Mouse (Mus musculus): ENCODE results near the gene Foxj3. TPM values are rescaled to one million over a fixed set of nuclear protein-coding genes. Genes with fewer than 3 reads are reported as not detected.

Foxj3 gene
- polyA plus RNA-seq, 1 experiment, result 32.3 TPM

DNA sequence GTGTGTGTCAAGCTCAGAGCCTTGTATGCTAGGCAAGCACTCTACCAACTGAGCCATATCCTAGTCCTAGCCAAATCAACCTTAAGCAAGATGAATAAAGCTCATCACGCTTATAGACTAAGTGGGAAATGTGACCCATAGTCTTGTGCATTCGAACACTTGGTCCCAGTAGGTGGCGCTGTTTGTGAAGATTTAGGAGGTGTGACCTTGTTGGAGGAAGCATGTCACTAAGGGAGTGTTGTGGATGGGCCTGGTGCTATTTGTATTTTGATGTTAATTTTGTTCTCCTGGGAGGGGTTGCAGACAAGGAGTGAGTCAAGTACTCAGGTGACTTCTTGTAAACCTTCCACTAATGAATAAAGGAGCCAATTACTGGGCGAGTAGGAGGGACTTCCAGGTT is 105.9 kb downstream of the Foxj3 start:
- H3K27ac ChIP-seq (ENCODE audit: insufficient read depth, low read length), result no peak overlapping the region
- H3K27me3 ChIP-seq (ENCODE audit: control insufficient read depth, insufficient read depth, low read length), result no peaks in the 10 kb centered on the region
- 92% methylated on average over 4 of the region's 4 CpGs for WGBS
- no peak for DNase-seq
- TF ChIP-seq POLR2A (IDR thresholded peaks at IDR 0.05; ENCODE audit: borderline replicate concordance, insufficient read depth, low read length) (no peak), CTCF (IDR thresholded peaks at IDR 0.05; ENCODE audit: borderline replicate concordance, insufficient read depth, low read depth, low read length) (no peak)
- H3K4me3 ChIP-seq (replicated peaks; ENCODE audit: insufficient read depth, low read depth, low read length), result no peak overlapping the region
- H3K4me1 ChIP-seq (ENCODE audit: control insufficient read depth, insufficient read depth, low read length), result no peaks in the 10 kb centered on the region

DNA sequence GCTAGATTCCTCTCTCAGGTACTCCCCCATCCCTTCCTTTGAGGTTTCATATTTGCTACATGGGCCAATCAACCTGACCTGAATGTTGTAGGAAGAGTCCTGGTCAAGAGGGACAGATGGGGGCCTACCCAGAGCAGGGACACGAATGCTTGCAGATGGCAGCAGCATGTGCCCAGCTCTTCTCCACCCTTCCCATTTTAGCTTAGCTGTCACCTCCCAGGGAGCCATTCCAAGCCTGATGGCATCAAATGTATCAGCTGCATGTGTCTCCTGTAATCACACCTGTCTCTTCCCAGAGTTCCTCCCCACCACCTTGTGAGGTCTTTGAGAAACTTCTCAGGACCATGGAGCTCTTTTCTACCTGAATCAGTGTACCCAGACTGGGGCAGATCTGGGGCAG is 120.2 kb downstream of the Foxj3 start:
- TF ChIP-seq POLR2A (IDR thresholded peaks at IDR 0.05; ENCODE audit: borderline replicate concordance, insufficient read depth, low read length) (no peak), CTCF (IDR thresholded peaks at IDR 0.05; ENCODE audit: borderline replicate concordance, insufficient read depth, low read depth, low read length) (no peak)
- H3K27ac ChIP-seq (ENCODE audit: insufficient read depth, low read length), result no peak overlapping the region
- H3K27me3 ChIP-seq (ENCODE audit: control insufficient read depth, insufficient read depth, low read length), result no peaks in the 10 kb centered on the region
- no peak overlapping the region for H3K4me3 ChIP-seq (replicated peaks; ENCODE audit: insufficient read depth, low read depth, low read length)
- DNase-seq, result no peak
- 20% methylated on average over 1 of the region's 1 CpGs for WGBS
- no peaks in the 10 kb centered on the region for H3K4me1 ChIP-seq (ENCODE audit: control insufficient read depth, insufficient read depth, low read length)

DNA sequence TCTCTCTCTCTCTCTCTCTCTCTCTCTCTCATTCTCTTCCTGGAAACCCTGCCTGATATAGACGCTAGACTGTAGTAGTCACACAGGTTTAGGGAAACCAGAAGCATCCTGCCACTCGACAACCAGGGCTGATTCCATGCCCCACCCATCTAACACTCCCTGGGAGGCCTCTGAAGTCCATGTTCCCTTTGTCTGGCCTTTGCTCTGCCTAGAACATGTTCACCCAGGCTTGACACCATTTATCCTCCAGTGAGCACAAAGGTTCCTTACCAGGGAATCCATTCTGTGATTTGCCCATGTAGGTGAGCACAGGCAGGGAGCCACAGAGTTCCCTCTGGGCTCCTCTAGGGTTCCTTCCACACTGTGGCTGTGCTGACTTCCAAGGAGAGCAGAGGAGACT is 121.4 kb downstream of the Foxj3 start:
- Histone ChIP-seq H3K4me3 (replicated peaks; ENCODE audit: insufficient read depth, low read depth, low read length) (no peak overlapping the region), H3K4me1 (ENCODE audit: control insufficient read depth, insufficient read depth, low read length) (no peaks in the 10 kb centered on the region), H3K27me3 (ENCODE audit: control insufficient read depth, insufficient read depth, low read length) (no peaks in the 10 kb centered on the region), H3K27ac (ENCODE audit: insufficient read depth, low read length) (no peak overlapping the region)
- TF ChIP-seq CTCF (IDR thresholded peaks at IDR 0.05; ENCODE audit: borderline replicate concordance, insufficient read depth, low read depth, low read length), result no peak
- TF ChIP-seq POLR2A (IDR thresholded peaks at IDR 0.05; ENCODE audit: borderline replicate concordance, insufficient read depth, low read length), result no peak
- DNase-seq, result no peak
- 59% methylated on average over 1 of the region's 2 CpGs for WGBS

DNA sequence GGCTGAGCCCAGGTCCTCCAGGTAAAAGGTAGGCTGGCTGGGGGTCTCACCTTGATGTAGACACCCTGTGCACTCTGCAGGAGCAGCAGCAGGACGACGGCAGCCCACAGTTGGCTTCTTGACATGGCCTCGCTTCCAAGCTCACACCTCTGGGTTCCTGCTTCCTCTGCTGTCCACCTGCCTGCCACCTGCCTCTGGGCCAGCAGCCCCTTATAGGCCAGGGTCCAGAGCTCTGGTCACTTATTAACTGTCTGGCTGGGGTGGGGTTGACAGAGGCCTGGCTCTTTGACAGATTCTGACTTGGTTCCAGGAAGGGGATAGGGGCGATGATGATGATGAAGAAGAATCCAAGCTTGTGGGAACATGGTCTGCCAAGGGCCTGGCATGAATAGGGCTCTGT is 121.9 kb downstream of the Foxj3 start, which contains the start of gene Guca2b:
Guca2b (minus strand) TSS at position 224 of the 400 bp plus-strand sequence.
- no peak within 1 kb of the TSS for H3K4me3 ChIP-seq (replicated peaks; ENCODE audit: insufficient read depth, low read depth, low read length)
- no peak within 1 kb of the TSS for H3K27ac ChIP-seq (ENCODE audit: insufficient read depth, low read length)
- H3K4me1 ChIP-seq (ENCODE audit: control insufficient read depth, insufficient read depth, low read length), result no peaks in the 10 kb centered on the region
- 77% methylated on average over 4 of the region's 4 CpGs for WGBS
- no peaks in the 10 kb centered on the region for H3K27me3 ChIP-seq (ENCODE audit: control insufficient read depth, insufficient read depth, low read length)
- TF ChIP-seq POLR2A (IDR thresholded peaks at IDR 0.05; ENCODE audit: borderline replicate concordance, insufficient read depth, low read length) (no peak), CTCF (IDR thresholded peaks at IDR 0.05; ENCODE audit: borderline replicate concordance, insufficient read depth, low read depth, low read length) (no peak)
- no peak for DNase-seq

DNA sequence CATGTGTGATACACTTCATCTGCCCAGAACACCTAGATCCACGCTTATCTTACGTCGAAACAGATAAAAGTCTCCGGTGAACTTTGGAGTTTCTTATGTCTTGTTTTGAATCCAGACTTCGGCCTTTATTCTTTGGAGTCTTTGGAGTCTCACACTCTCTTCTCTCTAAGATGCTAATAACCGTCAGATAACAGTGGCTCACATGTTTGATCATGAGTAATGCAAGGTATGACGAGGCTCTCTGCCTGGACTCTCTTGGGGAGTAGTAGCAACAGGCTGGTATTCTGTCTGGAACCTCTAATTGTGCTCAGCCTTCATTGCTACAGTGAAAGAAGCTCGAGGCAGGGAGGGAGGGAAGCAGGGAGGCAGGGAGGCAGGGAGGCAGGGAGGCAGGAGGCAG is 123.2 kb downstream of the Foxj3 start:
- no peak for DNase-seq
- no peaks in the 10 kb centered on the region for H3K27me3 ChIP-seq (ENCODE audit: control insufficient read depth, insufficient read depth, low read length)

DNA sequence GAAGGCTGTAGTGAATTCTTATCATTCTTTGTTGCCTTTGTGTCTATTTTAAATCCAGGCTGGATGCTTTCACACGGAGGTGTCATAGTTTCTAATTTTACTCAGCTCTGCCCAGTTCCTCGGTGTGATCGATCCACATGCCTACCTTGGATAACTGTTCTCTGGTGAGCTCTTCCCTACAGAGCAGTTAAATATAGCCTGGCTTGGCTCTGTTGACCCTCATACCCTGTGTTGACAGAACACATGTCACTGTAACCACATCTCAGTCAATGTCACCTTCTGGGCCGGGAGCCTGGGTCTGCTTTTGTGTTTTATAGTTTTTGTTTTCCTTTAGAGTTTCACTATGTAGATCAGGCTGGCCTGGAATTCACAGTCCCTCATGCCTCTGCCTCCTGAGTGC is 125.3 kb downstream of the Foxj3 start:
- TF ChIP-seq POLR2A (IDR thresholded peaks at IDR 0.05; ENCODE audit: borderline replicate concordance, insufficient read depth, low read length) (no peak), CTCF (IDR thresholded peaks at IDR 0.05; ENCODE audit: borderline replicate concordance, insufficient read depth, low read depth, low read length) (no peak)
- DNase-seq, result no peak
- Histone ChIP-seq H3K4me1 (ENCODE audit: control insufficient read depth, insufficient read depth, low read length) (no peaks in the 10 kb centered on the region; the same call in 1 of the 2 replicates), H3K4me3 (replicated peaks; ENCODE audit: insufficient read depth, low read depth, low read length) (no peak overlapping the region), H3K27ac (ENCODE audit: insufficient read depth, low read length) (no peak overlapping the region), H3K27me3 (ENCODE audit: control insufficient read depth, insufficient read depth, low read length) (no peaks in the 10 kb centered on the region)
- WGBS, result 22% methylated on average over 4 of the region's 4 CpGs

More for the DNA sequence above, 123.2 kb downstream of the Foxj3 start:
- TF ChIP-seq CTCF (IDR thresholded peaks at IDR 0.05; ENCODE audit: borderline replicate concordance, insufficient read depth, low read depth, low read length) (no peak), POLR2A (IDR thresholded peaks at IDR 0.05; ENCODE audit: borderline replicate concordance, insufficient read depth, low read length) (no peak)
- no peak overlapping the region for H3K4me3 ChIP-seq (replicated peaks; ENCODE audit: insufficient read depth, low read depth, low read length)
- H3K4me1 ChIP-seq (ENCODE audit: control insufficient read depth, insufficient read depth, low read length), result no peaks in the 10 kb centered on the region
- H3K27ac ChIP-seq (ENCODE audit: insufficient read depth, low read length), result no peak overlapping the region
- 87% methylated on average over 8 of the region's 8 CpGs for WGBS

DNA sequence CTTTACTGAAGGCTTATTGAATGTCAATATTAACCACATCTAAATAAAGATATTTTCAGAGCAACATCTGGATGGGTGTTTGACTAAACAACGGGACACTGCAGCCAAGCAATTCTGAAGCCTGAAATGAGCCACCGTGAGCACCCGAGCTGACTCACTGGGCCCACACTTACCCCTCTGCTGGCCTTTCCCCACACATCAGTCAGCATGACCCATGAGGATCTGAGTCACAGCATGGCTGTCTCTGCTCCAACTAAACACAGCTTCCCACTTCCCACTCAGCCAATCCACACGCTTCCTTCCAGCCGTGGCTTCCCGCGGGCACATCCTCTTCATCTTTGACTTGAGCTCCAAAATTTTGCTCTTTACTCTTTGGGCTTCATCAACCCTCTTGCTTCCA is 126.2 kb downstream of the Foxj3 start:
- no peak for DNase-seq
- no peak for TF ChIP-seq CTCF (IDR thresholded peaks at IDR 0.05; ENCODE audit: borderline replicate concordance, insufficient read depth, low read depth, low read length)
- TF ChIP-seq POLR2A (IDR thresholded peaks at IDR 0.05; ENCODE audit: borderline replicate concordance, insufficient read depth, low read length), result no peak
- Histone ChIP-seq H3K4me1 (ENCODE audit: control insufficient read depth, insufficient read depth, low read length) (no peaks in the 10 kb centered on the region; the same call in 1 of the 2 replicates), H3K4me3 (replicated peaks; ENCODE audit: insufficient read depth, low read depth, low read length) (no peak overlapping the region), H3K27ac (ENCODE audit: insufficient read depth, low read length) (no peak overlapping the region), H3K27me3 (ENCODE audit: control insufficient read depth, insufficient read depth, low read length) (no peaks in the 10 kb centered on the region)
- 84% methylated on average over 7 of the region's 7 CpGs for WGBS

DNA sequence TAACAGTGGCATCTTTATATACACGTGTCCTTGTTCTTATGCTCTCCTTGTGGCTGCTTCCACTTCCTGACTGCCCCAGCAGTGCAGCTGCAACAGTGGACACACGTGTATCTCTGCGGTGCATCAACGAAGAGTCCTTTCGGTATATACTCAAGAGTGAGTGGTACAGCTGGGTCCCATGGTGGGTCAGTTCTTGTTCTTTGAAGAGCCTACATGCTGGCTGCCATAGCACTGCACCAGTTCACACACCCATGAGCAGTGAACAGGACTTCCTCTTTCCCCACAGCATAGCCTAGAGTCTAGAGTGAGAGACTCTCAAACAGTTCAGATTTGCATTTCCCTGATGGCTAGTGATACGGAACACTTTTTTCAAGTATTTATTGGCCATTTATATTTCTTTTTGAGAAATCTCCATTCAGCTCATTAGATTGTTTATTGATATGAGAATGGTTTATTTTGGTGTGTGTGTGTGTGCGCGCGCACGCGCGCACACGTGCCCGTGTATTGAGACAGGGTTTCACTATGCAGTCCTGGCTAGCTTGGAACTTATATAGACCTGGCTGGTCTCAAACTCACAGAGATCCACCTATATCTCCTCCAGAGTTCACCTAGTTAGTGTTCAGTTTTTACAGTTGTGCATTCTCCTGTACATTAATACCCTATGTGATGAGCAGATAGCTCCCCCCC is 126.7 kb downstream of the Foxj3 start:
- Histone ChIP-seq H3K4me3 (replicated peaks; ENCODE audit: insufficient read depth, low read depth, low read length) (no peak overlapping the region), H3K27ac (ENCODE audit: insufficient read depth, low read length) (no peak overlapping the region), H3K4me1 (ENCODE audit: control insufficient read depth, insufficient read depth, low read length) (no peaks in the 10 kb centered on the region; the same call in 1 of the 2 replicates), H3K27me3 (ENCODE audit: control insufficient read depth, insufficient read depth, low read length) (no peaks in the 10 kb centered on the region)
- WGBS, result 97% methylated on average over 14 of the region's 14 CpGs
- DNase-seq, result no peak
- TF ChIP-seq CTCF (IDR thresholded peaks at IDR 0.05; ENCODE audit: borderline replicate concordance, insufficient read depth, low read depth, low read length) (no peak), POLR2A (IDR thresholded peaks at IDR 0.05; ENCODE audit: borderline replicate concordance, insufficient read depth, low read length) (no peak)

Data from cerebellum, adult 2 months (tissue).